Mouse (Mus musculus) hematopoietic stem cell, adult 5-6 weeks (primary cell): ENCODE results near the gene Gm15097. TPM values are rescaled to one million over a fixed set of nuclear protein-coding genes. Genes with fewer than 3 reads are reported as not detected.
"Not testable (repeated sequence)": the region's sequence is repeated elsewhere in the genome, so short reads cannot be mapped to it uniquely, and the experiment has no call there.

ENCODE experiments used
- ATAC-seq, 2 experiments: fragments of 125-278 bp in 1 of 2; replicated peaks in 1 of 2; 2 replicates each; pipeline ENCODE4 v1.8.0; 2016 to 2017; ENCODE audit warnings: inconsistent platforms in 2 of 2, mild to moderate bottlenecking in 2 of 2, moderate number of reproducible peaks in 2 of 2, low read depth in 1 of 2, moderate TSS enrichment in 1 of 2; ENCODE audit not compliant: low FRiP score in 2 of 2, poor library complexity in 2 of 2, severe bottlenecking in 2 of 2, insufficient read depth in 1 of 2, low TSS enrichment in 1 of 2
- total RNA-seq: library from RNA; stranded (forward); fragments of 172-1452, 232-1000 nt; gene quantifications from 2 replicates; pipeline ENCODE4 v1.2.3, GENCODE M21; 2017

The Gm15097 gene
- total RNA-seq, result not detected in 2 replicates

DNA sequence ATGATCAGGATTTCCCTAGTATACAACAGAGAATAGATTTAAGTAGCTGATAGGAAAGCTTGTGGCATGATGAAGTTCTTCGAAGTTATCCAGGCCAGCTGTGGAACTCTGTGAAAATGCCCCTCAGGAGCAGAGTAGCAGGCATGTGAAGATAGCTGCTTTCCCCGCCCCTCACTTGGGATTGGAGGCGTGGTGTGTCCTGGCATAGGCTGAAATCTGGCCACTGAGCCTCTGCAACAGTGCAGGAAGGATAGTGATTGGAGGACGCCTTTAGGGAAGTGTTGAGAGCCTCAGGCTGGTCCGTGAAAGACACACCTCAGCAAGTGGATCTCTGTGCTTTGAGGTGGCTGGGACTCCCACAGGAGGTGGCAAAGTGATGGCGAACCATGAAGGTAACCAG lies at the start of gene Gm15097:
Gm15097 (plus strand) TSS at position 301 of the 400 bp plus-strand sequence.
- not testable (repeated sequence) for ATAC-seq

- ATAC-seq, result not testable (repeated sequence)
Observed at GRCm38 (mm10) chrX:149762853-149763252, 21.4 kb upstream of the Gm15097 start.

GRCm38 (mm10) chrX:149811178-149811577 lies 26.9 kb downstream of the Gm15097 start:
- not testable (repeated sequence) for ATAC-seq

Other genes with a start within 250 kb of the Gm15097 start
- gene Gm10439, start 189.9 kb upstream of the Gm15097 start, total RNA-seq, result not detected in 2 replicates
- not detected in 2 replicates for gene Gm15091, start 157.2 kb downstream of the Gm15097 start, total RNA-seq